Mouse (Mus musculus): ENCODE results near the gene Dus2. TPM values are rescaled to one million over a fixed set of nuclear protein-coding genes. Genes with fewer than 3 reads are reported as not detected.

Gene Dus2
- total RNA-seq, 2 experiments from 2014 or later = 16.0 to 19.3 TPM

- DNase-seq = no peak
Observed at GRCm38 (mm10) chr8:106046872-106047559, 55.9 kb downstream of the Dus2 start.

DNA sequence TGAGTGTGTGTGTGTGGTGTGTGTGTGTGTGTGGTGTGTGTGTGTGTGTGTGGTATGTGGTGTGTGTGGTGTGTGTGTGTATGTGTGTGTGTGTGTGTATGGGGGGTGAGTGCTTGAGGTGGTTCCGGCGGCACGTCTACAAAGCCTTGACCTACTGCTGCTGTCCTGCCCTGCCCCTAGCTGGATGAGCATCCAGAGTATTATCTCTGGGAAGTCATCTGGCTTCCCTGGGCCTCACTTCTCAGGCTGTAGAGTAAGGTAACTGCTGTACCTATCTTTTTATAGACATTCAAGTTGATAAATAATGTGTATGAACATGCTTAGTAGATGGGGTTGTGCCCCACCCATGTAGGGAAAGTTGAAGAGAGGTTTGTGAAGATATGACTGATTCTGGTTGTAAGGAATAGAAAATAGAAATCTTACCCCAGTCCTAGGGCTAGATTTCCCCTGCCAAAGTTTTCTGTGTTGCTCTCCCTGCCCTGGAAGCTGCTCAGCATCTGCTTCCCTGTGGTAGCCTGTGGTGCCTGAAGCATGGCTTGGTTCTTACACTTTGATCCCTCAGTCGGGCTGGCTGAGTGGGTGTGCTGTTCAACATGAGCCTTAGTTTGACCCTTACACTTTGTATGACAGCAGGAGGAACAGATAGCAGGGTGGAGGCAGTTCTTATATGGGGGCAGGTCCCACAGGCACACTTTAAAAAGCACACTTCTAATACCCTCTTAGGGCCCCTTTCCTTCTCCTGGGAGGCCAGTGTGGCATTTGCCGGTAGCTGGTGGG, 56.9 kb downstream of the Dus2 start:
- no peak for DNase-seq

DNA sequence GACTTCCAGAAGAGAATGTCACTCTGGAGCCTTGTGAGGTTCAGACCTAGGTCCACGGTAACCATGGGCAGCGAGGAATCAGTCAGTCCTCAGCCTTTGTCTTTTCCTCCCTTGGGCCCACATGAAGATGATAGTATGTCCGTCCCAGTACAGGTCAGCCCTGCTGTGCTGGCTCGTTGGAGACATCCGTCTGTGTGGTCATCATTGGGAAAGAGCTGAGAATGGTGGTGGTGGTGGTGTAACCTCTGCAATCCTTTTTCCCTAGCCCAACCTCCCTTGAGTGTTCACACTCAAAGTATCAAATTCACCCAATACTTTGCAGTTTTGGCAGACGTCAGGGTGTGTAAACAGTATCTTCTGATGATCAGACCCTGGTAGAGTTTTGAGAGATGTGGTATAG, 58.7 kb downstream of the Dus2 start:
- no peak for DNase-seq

DNA sequence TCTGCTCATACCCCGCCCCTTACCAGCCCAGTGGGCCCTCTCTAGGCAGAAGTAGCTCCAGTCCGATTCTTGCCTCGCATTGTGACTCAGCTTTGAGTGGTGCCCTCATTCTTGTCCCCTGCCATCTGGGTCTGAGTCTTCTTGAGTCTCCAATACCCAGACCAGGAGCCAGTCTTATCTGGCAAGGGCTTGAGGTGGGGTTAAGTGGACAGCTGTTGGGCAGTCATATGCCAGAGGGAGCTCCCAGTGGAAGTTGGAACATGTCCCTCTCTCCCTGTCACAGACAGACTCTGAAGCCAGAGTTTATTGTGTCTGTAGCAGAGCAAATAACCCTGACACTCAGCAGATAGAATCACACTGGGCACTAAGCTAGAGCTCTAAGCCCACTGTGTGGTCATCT, 59.9 kb downstream of the Dus2 start:
- no peak for DNase-seq

GRCm38 (mm10) chr8:106052510-106053089, 61.5 kb downstream of the Dus2 start:
- no peak for DNase-seq

- peak in 1 of 2 experiments; percentile 47 for DNase-seq
Observed at GRCm38 (mm10) chr8:106054190-106054811, 63.2 kb downstream of the Dus2 start.

- no peak for DNase-seq
Observed at GRCm38 (mm10) chr8:106055038-106055437, 63.9 kb downstream of the Dus2 start.

- no peak for DNase-seq
Observed at GRCm38 (mm10) chr8:106056455-106056982, 65.4 kb downstream of the Dus2 start.

GRCm38 (mm10) chr8:106058731-106059612, 67.8 kb downstream of the Dus2 start, which contains the start of gene Nfatc3:
Gene Nfatc3 (plus strand): TSS chr8:106058840.
- DNase-seq = peak; percentile 97 to 99

DNA sequence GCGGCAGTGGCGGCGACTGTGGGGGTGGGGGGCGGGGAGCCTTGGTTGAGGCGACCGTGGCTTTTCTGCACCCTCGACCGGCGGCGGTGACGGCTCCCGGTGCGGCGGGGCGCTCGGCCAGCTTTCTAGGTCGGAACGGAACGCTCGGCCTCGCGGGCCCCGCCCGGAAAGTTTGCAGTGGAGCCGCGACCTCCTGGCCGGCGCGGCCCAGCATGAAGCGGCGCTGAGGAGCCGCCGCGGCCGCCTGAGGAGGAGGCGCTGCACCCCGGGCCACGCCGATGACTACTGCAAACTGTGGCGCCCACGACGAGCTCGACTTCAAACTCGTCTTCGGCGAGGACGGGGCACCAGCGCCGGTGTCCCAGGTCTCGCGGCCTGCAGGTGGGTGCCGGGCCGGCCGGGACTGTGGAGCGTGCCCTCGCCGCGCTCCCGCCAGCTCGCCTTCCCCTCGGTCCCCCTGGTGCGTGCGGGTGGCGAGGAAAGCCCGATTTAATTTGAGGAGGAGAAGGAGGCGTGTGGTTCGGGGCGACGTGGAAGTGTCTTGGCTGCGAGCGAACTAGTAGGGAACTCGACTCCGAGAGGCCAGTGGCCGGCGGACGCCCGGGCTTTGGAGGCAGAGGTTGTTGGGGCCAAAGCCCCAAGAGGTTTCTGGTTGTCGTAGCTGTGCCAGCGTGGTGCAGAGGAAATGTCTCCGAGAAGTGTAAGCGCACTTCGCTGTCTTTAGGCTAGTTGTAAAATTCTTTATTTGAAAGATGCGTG, 68.7 kb downstream of the Dus2 start:
- peak; percentile 66 to 67 for DNase-seq

DNA sequence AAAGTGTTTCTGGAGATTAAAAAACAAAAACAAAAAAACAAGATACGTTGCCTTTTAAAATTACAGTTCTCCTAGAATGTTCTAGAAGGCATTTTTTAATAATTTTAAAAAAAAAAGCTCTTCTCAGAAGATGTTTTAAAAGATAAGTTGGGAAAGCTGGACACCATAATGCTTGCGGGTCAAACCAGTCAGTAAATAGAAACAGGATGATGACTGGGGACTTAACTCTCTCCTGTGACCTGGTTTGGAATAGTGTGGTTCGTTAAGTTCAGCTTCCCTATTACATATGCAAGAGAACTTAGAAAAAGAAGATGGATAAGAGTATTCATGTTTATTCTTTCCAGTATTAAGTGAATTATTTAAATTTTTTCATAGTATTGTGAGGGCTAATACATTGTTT, 69.4 kb downstream of the Dus2 start:
- no peak for DNase-seq

GRCm38 (mm10) chr8:106061686-106062085, 70.5 kb downstream of the Dus2 start:
- no peak for DNase-seq

- DNase-seq = no peak
Observed at GRCm38 (mm10) chr8:106063046-106063445, 71.9 kb downstream of the Dus2 start.

- no peak for DNase-seq
Observed at GRCm38 (mm10) chr8:106066721-106067120, 75.6 kb downstream of the Dus2 start.

GRCm38 (mm10) chr8:106069565-106069964, 78.4 kb downstream of the Dus2 start:
- no peak for DNase-seq

- DNase-seq = no peak
Observed at GRCm38 (mm10) chr8:106072113-106072512, 81.0 kb downstream of the Dus2 start.

- DNase-seq = peak; percentile 76 to 78
Observed at GRCm38 (mm10) chr8:106074236-106074635, 83.1 kb downstream of the Dus2 start.

DNA sequence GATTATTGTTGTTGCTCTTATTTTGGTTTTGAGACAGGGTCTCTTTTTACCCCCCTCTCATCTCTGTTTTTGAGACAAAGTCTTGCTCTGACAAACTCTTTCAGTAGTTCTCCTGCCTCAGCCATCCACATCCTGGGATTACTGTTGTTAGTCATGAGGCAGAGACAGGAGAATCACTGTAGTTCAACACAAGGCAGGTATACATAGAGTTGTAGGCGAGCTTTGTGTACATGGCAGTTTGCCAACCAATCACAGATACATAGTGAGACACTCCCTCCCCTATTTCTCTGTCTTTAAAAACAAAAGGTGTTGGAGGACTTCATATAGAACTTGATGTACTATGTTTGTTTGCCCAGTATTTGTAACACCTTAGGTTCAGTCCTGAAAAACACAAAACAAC, 83.5 kb downstream of the Dus2 start:
- DNase-seq = no peak

DNA sequence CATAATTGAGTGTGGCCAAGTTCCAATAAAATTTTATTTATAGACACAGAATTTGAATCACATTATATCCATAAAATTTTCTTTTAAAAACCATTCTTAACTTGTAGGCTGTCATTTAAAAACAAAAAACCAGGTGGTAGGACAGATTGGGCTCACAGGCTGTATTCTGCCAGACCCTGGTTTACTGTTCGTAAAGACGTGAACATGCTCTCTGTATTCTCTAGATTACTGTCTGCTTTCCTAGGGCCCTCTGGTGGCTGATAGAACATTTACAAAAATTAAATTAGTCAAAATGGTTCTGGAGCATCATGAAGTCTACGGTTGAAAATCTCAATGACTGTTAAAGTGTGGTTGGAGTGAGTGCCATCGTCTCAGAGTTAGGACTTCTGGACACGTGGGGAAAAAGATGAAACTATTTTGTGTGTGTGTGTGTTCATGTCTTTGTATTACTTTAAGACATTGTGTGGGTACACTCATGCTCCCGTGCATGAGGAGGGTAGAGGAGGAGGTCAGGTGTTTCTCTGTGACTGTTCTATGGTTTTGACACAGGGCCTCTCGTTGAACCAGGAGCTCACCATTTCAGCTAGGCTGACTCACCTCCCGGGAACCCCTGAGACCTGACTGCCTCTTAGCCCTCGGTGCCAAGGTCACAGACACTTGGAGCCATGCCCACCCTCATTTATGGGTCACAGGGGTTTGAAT, 84.2 kb downstream of the Dus2 start:
- peak; percentile 83 to 86 for DNase-seq

- no peak for DNase-seq
Observed at GRCm38 (mm10) chr8:106075863-106076174, 84.7 kb downstream of the Dus2 start.

All from adrenal gland, postnatal 36 days (tissue).